Mouse (Mus musculus) heart, embryonic 10.5 days (tissue): ENCODE results near the gene Gabpb2. TPM values are rescaled to one million over a fixed set of nuclear protein-coding genes. Genes with fewer than 3 reads are reported as not detected.
"Not testable (repeated sequence)": the region's sequence is repeated elsewhere in the genome, so short reads cannot be mapped to it uniquely, and the experiment has no call there.

ENCODE experiments used
- DNase-seq: peaks from one replicate; pipeline ENCODE4 v3.0.0-alpha.2; 2017; ENCODE audit warnings: low spot score
- H3K27ac ChIP-seq: fragments of 300-500 bp; sonication (generic); 2 replicates; pipeline ENCODE4 v1.5.1; 2016; ENCODE audit warnings: mild to moderate bottlenecking
- H3K27me3 ChIP-seq: fragments of 300-500 bp; sonication (generic); 2 replicates; pipeline ENCODE4 v1.6.1; 2016; ENCODE audit warnings: mild to moderate bottlenecking; ENCODE audit not compliant: poor library complexity, insufficient read depth, severe bottlenecking
- H3K36me3 ChIP-seq: fragments of 300-500 bp; sonication (generic); 2 replicates; pipeline ENCODE4 v1.6.1; 2016; ENCODE audit warnings: mild to moderate bottlenecking, moderate library complexity
- H3K4me1 ChIP-seq: fragments of 300-500 bp; sonication (generic); 2 replicates; pipeline ENCODE4 v1.6.1; 2016; ENCODE audit warnings: mild to moderate bottlenecking
- H3K4me3 ChIP-seq: fragments of 300-500 bp; sonication (generic); 2 replicates; pipeline ENCODE4 v1.5.1; 2016; ENCODE audit warnings: mild to moderate bottlenecking, moderate library complexity
- H3K9me3 ChIP-seq: fragments of 300-500 bp; sonication (generic); 2 replicates; pipeline ENCODE4 v1.6.1; 2016; ENCODE audit warnings: mild to moderate bottlenecking, moderate library complexity
- WGBS: fragments of 180-500 bp; shearing (Covaris S2); methylation state at CpG from one replicate; pipeline ENCODE4 v1.1.7; 2016; 5-methylcytosine and 5-hydroxymethylcytosine counted together
- microRNA-seq: library from miRNA; unstranded; fragments of <30 nt; microRNA quantifications from one replicate; pipeline ENCODE4, GENCODE M21; 2017
- polyA plus RNA-seq: library from polyadenylated mRNA; unstranded; fragments of >200 nt; fragmentation: Nextera tagmentation; extraction: Ambion mirVana; gene quantifications from 2 replicates; pipeline ENCODE4 v1.2.1, GENCODE M21; 2016

Gene Gabpb2
- polyA plus RNA-seq, 1 experiment from 2014 or later: 8.8 TPM

GRCm38 (mm10) chr3:95135023-95135422, 82.7 kb downstream of the Gabpb2 start:
- H3K36me3 ChIP-seq: peaks cover 32% of the 10 kb centered on the region
- peak overlapping the region; percentile 52 for H3K4me3 ChIP-seq
- 21% methylated on average over 6 of the region's 6 CpGs for WGBS
- H3K4me1 ChIP-seq: peaks cover 27% of the 10 kb centered on the region
- DNase-seq: no peak
- no peaks in the 10 kb centered on the region for H3K9me3 ChIP-seq
- H3K27ac ChIP-seq: peak overlapping the region; percentile 36; the same call in 1 of the 2 replicates
- H3K27me3 ChIP-seq: no peaks in the 10 kb centered on the region

GRCm38 (mm10) chr3:95134133-95134532, 83.6 kb downstream of the Gabpb2 start:
- Histone ChIP-seq H3K4me1 (peaks cover 20% of the 10 kb centered on the region), H3K36me3 (peaks cover 33% of the 10 kb centered on the region), H3K4me3 (peak overlapping the region; percentile 71)
- not testable (repeated sequence) for H3K27ac ChIP-seq, H3K9me3 ChIP-seq, H3K27me3 ChIP-seq, DNase-seq
- no CpG with 5 or more reads among the region's 12 CpGs for WGBS

GRCm38 (mm10) chr3:95133680-95134101, 84.0 kb downstream of the Gabpb2 start, which contains the start of the genes Scnm1 and Lysmd1:
Scnm1 (minus strand) TSS chr3:95134011.
Lysmd1 (plus strand) TSS chr3:95134088.
- no peaks in the 10 kb centered on the region for H3K9me3 ChIP-seq
- under 1% methylated on average over 20 of the region's 20 CpGs for WGBS
- DNase-seq: peak; percentile 96
- H3K36me3 ChIP-seq: peaks cover 37% of the 10 kb centered on the region
- no peaks in the 10 kb centered on the region for H3K27me3 ChIP-seq
- peak within 1 kb of the TSS; percentile 92 for H3K27ac ChIP-seq
- peak within 1 kb of the TSS; percentile 71 for H3K4me3 ChIP-seq
- H3K4me1 ChIP-seq: peaks cover 20% of the 10 kb centered on the region

- peak overlapping the region; percentile 71 for H3K4me3 ChIP-seq
- no peaks in the 10 kb centered on the region for H3K9me3 ChIP-seq
- WGBS: 56% methylated on average over 11 of the region's 11 CpGs
- DNase-seq: no peak
- no peaks in the 10 kb centered on the region for H3K27me3 ChIP-seq
- H3K4me1 ChIP-seq: peaks cover 20% of the 10 kb centered on the region
- peaks cover 42% of the 10 kb centered on the region for H3K36me3 ChIP-seq
- peak overlapping the region; percentile 92 for H3K27ac ChIP-seq
Measured at GRCm38 (mm10) chr3:95133176-95133575, 84.5 kb downstream of the Gabpb2 start.

GRCm38 (mm10) chr3:95132389-95132788, 85.3 kb downstream of the Gabpb2 start:
- peaks cover 20% of the 10 kb centered on the region for H3K4me1 ChIP-seq
- not testable (repeated sequence) for H3K9me3 ChIP-seq, DNase-seq, H3K27ac ChIP-seq, H3K4me3 ChIP-seq, H3K27me3 ChIP-seq
- peaks cover 39% of the 10 kb centered on the region for H3K36me3 ChIP-seq
- WGBS: 81% methylated on average over 2 of the region's 2 CpGs

Small RNA genes lying within 50 kb of the gene (microRNA-seq; reads per million reads assigned to microRNA genes)
- not detected for gene Mir8099-1

Other genes with a start within 250 kb of the Gabpb2 start
- gene Pi4kb, start 243.2 kb downstream of the Gabpb2 start, polyA plus RNA-seq: 8.4 and 17.3 TPM in 2 replicates
- gene Zfp687, start 202.5 kb downstream of the Gabpb2 start, polyA plus RNA-seq: 28.1 and 28.2 TPM in 2 replicates
- gene Psmd4, start 175.3 kb downstream of the Gabpb2 start, polyA plus RNA-seq: 282 and 332 TPM in 2 replicates
- gene Pip5k1a, start 111.0 kb downstream of the Gabpb2 start, polyA plus RNA-seq: 18.3 and 18.8 TPM in 2 replicates
- 124 and 172 TPM in 2 replicates for gene Vps72, start 106.9 kb downstream of the Gabpb2 start, polyA plus RNA-seq
- 0.70 and 0.90 TPM in 2 replicates for gene Tmod4, start 93.4 kb downstream of the Gabpb2 start, polyA plus RNA-seq
- 55.3 and 60.9 TPM in 2 replicates for gene Scnm1, start 83.9 kb downstream of the Gabpb2 start, polyA plus RNA-seq
- gene Lysmd1, start 83.8 kb downstream of the Gabpb2 start, polyA plus RNA-seq: 8.7 and 10.1 TPM in 2 replicates
- 0.21 and 1.2 TPM in 2 replicates for gene Tnfaip8l2, start 75.6 kb downstream of the Gabpb2 start, polyA plus RNA-seq
- gene Sema6c, start 57.5 kb downstream of the Gabpb2 start, polyA plus RNA-seq: 1.9 and 4.1 TPM in 2 replicates
- 59.8 and 74.9 TPM in 2 replicates for gene Cdc42se1, start 10.8 kb upstream of the Gabpb2 start, polyA plus RNA-seq
- 10.7 and 11.1 TPM in 2 replicates for gene Mllt11, start 14.3 kb upstream of the Gabpb2 start, polyA plus RNA-seq
- gene Gm128, start 23.7 kb upstream of the Gabpb2 start, polyA plus RNA-seq: 0.69 and 0.97 TPM in 2 replicates
- gene Bnipl, start 33.3 kb upstream of the Gabpb2 start, polyA plus RNA-seq: 0.22 and 0.43 TPM in 2 replicates
- gene Mindy1, start 63.4 kb upstream of the Gabpb2 start, polyA plus RNA-seq: 26.2 and 27.0 TPM in 2 replicates
- 30.7 and 31.1 TPM in 2 replicates for gene Prune1, start 64.2 kb upstream of the Gabpb2 start, polyA plus RNA-seq
- 1.6 and 2.5 TPM in 2 replicates for gene Anxa9, start 89.3 kb upstream of the Gabpb2 start, polyA plus RNA-seq
- 147 TPM in 2 replicates for gene Cers2, start 96.9 kb upstream of the Gabpb2 start, polyA plus RNA-seq
- gene Setdb1, start 139.3 kb upstream of the Gabpb2 start, polyA plus RNA-seq: 33.0 and 42.8 TPM in 2 replicates
- gene 4930558C23Rik, start 184.9 kb upstream of the Gabpb2 start, polyA plus RNA-seq: not detected in 2 replicates
- 30.1 and 32.8 TPM in 2 replicates for gene Arnt, start 216.5 kb upstream of the Gabpb2 start, polyA plus RNA-seq